Mouse (Mus musculus): ENCODE results near the gene Cep350.
"Not testable (repeated sequence)": the region's sequence is repeated elsewhere in the genome, so short reads cannot be mapped to it uniquely, and the experiment has no call there.

DNA sequence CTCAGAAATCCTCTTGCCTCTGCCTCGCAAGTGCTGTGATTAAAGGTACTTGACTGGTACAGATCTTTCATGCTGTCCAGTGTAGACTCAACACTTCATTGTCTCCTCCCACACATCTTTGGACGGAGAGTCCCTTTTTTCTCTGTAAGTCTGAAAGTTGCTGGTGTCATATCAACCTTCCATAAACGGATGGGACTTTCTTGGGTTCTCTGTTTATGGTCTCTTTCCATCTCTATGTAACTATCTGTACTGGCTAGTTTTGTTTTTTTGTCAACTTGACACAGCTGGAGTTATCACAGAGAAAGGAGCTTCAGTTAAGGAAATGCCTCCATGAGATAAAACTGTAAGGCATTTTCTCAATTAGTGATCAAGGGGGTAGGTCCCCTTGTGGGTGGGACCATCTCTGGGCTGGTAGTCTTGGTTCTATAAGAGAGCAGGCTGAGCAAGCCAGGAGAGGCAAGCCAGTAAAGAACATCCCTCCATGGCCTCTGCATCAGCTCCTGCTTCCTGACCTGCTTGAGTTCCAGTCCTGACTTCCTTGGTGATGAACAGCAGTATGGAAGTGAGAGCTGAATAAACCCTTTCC lies 90.3 kb downstream of the Cep350 start:
- not testable (repeated sequence) for TF ChIP-seq TAL1, GATA1 (IDR thresholded peaks at IDR 0.05; ENCODE audit: low read length)

All from erythroblast, embryonic 14.5 days (primary cell).